Mouse (Mus musculus) hindbrain, embryonic 11.5 days (tissue): ENCODE measurements at regions not wholly inside any gene's neighbourhood (a gene's known extent, or its start where the extent isn't known, plus 50 kb on each side); places are given as distances from the start of the nearest gene placed in this dataset.

ENCODE experiments used
- ATAC-seq: fragments of 200-750 bp; cut with Nextera tagmentation; 2 replicates; pipeline ENCODE4 v1.8.0; 2017; ENCODE audit warnings: mild to moderate bottlenecking, moderate TSS enrichment, moderate library complexity; ENCODE audit not compliant: low FRiP score
- DNase-seq: peaks from one replicate; pipeline ENCODE4 v3.0.0-alpha.2; 2015; ENCODE audit warnings: low spot score
- H3K27ac ChIP-seq: fragments of 300-500 bp; sonication (generic); 2 replicates; pipeline ENCODE4 v1.5.1; 2014; ENCODE audit warnings: mild to moderate bottlenecking, low read depth, low read length
- H3K27me3 ChIP-seq: fragments of 300-500 bp; sonication (generic); 2 replicates; pipeline ENCODE4 v1.6.1; 2014; ENCODE audit warnings: mild to moderate bottlenecking, low read length, moderate library complexity, mixed read lengths; ENCODE audit not compliant: control insufficient read depth, insufficient read depth
- H3K36me3 ChIP-seq: fragments of 300-500 bp; sonication (generic); 2 replicates; pipeline ENCODE4 v1.6.1; 2014; ENCODE audit warnings: mild to moderate bottlenecking, low read length, moderate library complexity, mixed read lengths; ENCODE audit not compliant: control insufficient read depth, insufficient read depth
- H3K4me1 ChIP-seq: fragments of 300-500 bp; sonication (generic); replicated peaks from 2 replicates; pipeline ENCODE4 v1.6.1; 2014; ENCODE audit warnings: low read length, mixed read lengths; ENCODE audit not compliant: control insufficient read depth, insufficient read depth
- H3K4me2 ChIP-seq: fragments of 300-500 bp; sonication (generic); replicated peaks from 2 replicates; pipeline ENCODE4 v1.6.1; 2014; ENCODE audit warnings: mild to moderate bottlenecking, low read depth, low read length
- H3K4me3 ChIP-seq: fragments of 300-500 bp; sonication (generic); 2 replicates; pipeline ENCODE4 v1.5.1; 2014; ENCODE audit warnings: low read depth, low read length
- H3K9ac ChIP-seq: fragments of 300-500 bp; sonication (generic); 2 replicates; pipeline ENCODE4 v1.6.1; 2014; ENCODE audit warnings: low read depth, low read length
- H3K9me3 ChIP-seq: fragments of 300-500 bp; sonication (generic); 2 replicates; pipeline ENCODE4 v1.6.1; 2016; ENCODE audit warnings: low read length; ENCODE audit not compliant: control insufficient read depth
- WGBS: fragments of 180-500 bp; shearing (Covaris S2); extraction: QIAGEN DNeasy Blood & Tissue Kit; methylation state at CpG from one replicate; pipeline ENCODE4 v1.1.7; 2014; 5-methylcytosine and 5-hydroxymethylcytosine counted together

DNA sequence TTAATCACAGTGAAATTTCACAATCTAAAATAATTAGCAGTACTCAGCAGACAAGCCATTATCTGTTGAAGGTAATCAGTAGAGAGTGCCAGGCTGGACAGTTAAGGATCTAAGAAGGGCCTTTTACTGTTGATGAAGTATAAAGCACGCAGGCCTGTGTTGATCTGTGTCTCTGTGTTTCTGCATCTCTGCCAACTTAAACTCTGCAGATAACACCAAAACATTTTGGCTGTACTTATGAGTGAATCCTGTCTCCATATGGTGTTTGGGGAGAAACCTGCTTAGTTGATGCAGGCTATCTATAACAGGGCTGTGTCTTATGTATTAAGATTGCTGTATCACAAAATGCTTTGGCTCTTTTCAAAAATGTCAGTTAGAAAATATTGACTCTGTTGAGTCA, 482.8 kb upstream of the Adamts9 start:
- H3K27me3 ChIP-seq: no peaks in the 10 kb centered on the region
- H3K9ac ChIP-seq: no peak overlapping the region
- ATAC-seq: no peak
- H3K4me2 ChIP-seq: no peak overlapping the region
- no peaks in the 10 kb centered on the region for H3K36me3 ChIP-seq
- DNase-seq: no peak
- WGBS: 80% methylated on average over 1 of the region's 1 CpGs
- no peak overlapping the region for H3K4me3 ChIP-seq
- H3K9me3 ChIP-seq: no peaks in the 10 kb centered on the region
- no peaks in the 10 kb centered on the region for H3K4me1 ChIP-seq
- no peak overlapping the region for H3K27ac ChIP-seq

DNA sequence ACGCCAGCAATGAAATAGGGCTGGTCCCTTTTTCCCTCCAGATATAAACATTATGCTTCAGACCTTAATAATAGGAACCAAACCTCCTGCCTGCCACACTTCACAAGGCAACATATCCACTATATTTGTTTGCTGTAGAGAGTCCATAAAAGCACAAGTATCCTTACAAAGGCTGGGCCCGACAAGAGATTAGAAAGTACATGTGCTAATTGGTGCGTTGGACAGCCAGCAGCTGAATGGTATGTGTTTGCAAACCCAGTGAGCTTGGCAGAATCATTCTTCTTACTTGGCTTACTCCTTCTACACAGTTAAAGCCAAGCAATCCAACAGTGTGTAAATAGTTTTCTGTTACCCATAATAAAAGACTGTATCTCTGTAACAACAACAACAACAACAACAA, 479.6 kb upstream of the Adamts9 start:
- WGBS: 86% methylated on average over 3 of the region's 3 CpGs
- no peak for DNase-seq
- no peaks in the 10 kb centered on the region for H3K36me3 ChIP-seq
- no peak overlapping the region for H3K4me2 ChIP-seq
- no peaks in the 10 kb centered on the region for H3K9me3 ChIP-seq
- H3K4me3 ChIP-seq: no peak overlapping the region
- no peak for ATAC-seq
- no peaks in the 10 kb centered on the region for H3K4me1 ChIP-seq
- no peak overlapping the region for H3K9ac ChIP-seq
- no peak overlapping the region for H3K27ac ChIP-seq
- H3K27me3 ChIP-seq: no peaks in the 10 kb centered on the region

DNA sequence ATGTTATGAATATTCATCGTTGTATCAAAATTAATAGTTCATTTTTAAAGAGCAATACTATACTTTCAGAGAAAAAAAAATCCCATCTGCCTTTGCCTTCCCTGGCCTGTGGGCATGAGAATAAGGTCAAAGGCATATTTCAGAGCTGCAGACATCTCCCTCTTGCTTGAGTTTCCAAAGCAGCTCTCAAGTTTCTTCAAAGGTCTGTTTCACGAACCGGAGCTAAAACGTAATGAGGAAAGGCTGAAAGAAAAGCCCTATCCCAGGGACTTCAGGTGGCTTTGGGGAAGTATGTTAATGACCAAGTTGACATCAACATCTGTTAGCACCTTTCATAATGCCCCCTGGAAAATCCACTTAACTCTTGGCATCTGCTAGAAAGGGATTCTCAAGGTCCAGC, 479.0 kb upstream of the Adamts9 start:
- no peaks in the 10 kb centered on the region for H3K9me3 ChIP-seq
- H3K36me3 ChIP-seq: no peaks in the 10 kb centered on the region
- no peak for ATAC-seq
- no peak overlapping the region for H3K27ac ChIP-seq
- H3K4me2 ChIP-seq: no peak overlapping the region
- H3K9ac ChIP-seq: no peak overlapping the region
- DNase-seq: no peak
- no peaks in the 10 kb centered on the region for H3K27me3 ChIP-seq
- 68% methylated on average over 4 of the region's 4 CpGs for WGBS
- H3K4me1 ChIP-seq: no peaks in the 10 kb centered on the region
- no peak overlapping the region for H3K4me3 ChIP-seq

DNA sequence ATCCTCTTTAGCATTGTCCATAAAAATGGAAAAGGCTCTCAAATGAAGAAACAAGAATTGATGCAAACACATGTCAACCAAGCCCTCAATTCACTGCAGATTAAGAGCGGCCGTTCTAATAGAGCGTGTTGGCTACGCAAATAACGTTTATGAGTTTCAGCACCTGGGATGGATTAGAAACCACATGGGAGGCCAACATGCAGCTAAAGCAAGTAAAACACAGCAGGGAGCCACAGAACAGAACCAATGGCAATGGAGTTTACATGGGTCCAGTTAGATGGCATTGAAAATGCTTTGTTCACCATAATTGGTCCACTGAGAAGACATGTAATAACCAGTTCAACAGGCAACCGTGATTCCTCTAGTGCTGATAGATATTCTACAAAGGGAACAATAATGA, 474.3 kb upstream of the Adamts9 start:
- Histone ChIP-seq H3K4me1 (no peaks in the 10 kb centered on the region), H3K27ac (no peak overlapping the region), H3K27me3 (no peaks in the 10 kb centered on the region), H3K4me3 (no peak overlapping the region), H3K36me3 (no peaks in the 10 kb centered on the region), H3K9ac (no peak overlapping the region), H3K4me2 (no peak overlapping the region), H3K9me3 (no peaks in the 10 kb centered on the region)
- ATAC-seq (no peak), DNase-seq (no peak)
- 90% methylated on average over 6 of the region's 6 CpGs for WGBS

DNA sequence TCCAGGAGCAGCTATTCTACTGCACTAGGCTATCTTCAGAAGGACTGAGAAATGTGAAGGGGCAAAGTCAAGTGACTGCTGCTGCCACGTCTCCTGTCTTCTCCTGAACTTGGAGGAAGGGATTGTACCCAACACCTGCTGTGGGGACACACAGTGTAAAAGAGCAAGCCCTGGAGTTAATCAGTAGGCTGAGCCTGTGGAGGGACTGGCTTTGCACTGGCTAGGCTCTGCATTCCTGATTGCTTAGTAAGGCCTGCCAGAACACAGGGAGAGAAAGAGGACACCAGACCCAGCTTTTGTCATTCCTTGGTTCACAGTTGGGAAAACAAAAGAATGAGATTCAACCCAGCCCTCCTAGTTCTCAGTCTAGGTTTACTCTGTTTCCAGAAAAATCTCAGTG, 472.7 kb upstream of the Adamts9 start:
- ATAC-seq: no peak
- no peaks in the 10 kb centered on the region for H3K4me1 ChIP-seq
- no peak for DNase-seq
- no peak overlapping the region for H3K4me2 ChIP-seq
- 24% methylated on average over 1 of the region's 1 CpGs for WGBS
- no peak overlapping the region for H3K27ac ChIP-seq
- no peaks in the 10 kb centered on the region for H3K9me3 ChIP-seq
- H3K4me3 ChIP-seq: no peak overlapping the region
- no peak overlapping the region for H3K9ac ChIP-seq
- no peaks in the 10 kb centered on the region for H3K27me3 ChIP-seq
- H3K36me3 ChIP-seq: no peaks in the 10 kb centered on the region

DNA sequence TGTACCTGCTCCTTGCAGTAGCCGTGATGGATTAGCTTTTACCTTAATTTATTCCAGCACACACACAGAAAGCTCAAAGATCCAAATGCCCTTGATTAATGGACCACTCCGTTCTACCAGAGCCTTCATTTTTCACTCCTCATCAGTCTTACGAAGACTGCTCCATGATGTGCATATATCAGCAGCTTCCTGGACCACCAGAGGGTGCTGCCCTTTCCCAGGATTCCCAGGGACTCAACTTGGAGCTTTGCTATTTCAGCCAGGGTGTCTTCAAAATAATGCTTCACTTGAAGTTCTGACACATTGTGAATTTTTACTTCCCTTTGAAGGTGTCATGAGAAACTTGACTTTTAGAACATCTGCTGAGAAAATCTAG, 467.8 kb upstream of the Adamts9 start:
- Histone ChIP-seq H3K36me3 (no peaks in the 10 kb centered on the region), H3K4me1 (no peaks in the 10 kb centered on the region), H3K4me2 (no peak overlapping the region), H3K9ac (no peak overlapping the region), H3K9me3 (no peaks in the 10 kb centered on the region), H3K4me3 (no peak overlapping the region), H3K27me3 (no peaks in the 10 kb centered on the region), H3K27ac (no peak overlapping the region)
- no peak for DNase-seq
- ATAC-seq: no peak
- 59% methylated on average over 3 of the region's 3 CpGs for WGBS

DNA sequence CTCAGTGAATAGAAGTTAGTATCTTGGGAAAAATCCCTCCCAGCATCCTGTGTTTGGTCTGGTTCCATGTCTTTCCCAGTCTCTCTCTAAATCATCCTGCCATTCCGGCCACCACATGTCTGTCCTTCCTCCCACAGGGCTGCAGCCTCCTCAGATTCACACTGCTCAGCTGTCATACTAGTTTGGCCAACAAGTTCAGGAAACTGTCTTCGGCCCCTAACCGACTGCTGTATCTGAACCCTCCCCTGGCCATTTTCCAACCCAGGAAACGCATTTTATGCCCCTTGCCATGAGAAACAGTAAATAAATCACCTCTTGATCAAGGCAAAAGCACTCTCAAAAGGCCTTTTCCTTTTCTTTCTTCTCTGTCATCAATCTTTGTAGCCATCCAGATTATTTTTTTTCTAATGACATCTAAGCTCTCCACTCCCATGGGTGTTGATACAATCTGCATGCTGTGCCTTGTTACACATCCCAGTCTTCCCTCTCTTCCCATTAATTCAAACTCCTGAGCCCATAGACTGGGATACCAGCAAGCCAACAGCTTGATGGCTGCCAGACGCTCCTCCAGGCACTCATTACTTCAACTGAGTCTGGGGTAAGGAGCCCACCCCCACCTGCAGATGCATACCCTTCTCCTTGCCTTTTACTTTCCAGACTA, 467.3 kb upstream of the Adamts9 start:
- 63% methylated on average over 5 of the region's 5 CpGs for WGBS
- ATAC-seq: no peak
- Histone ChIP-seq H3K9ac (no peak overlapping the region), H3K27me3 (no peaks in the 10 kb centered on the region), H3K4me2 (no peak overlapping the region), H3K4me3 (no peak overlapping the region), H3K4me1 (no peaks in the 10 kb centered on the region), H3K36me3 (no peaks in the 10 kb centered on the region), H3K27ac (no peak overlapping the region), H3K9me3 (no peaks in the 10 kb centered on the region)
- DNase-seq: no peak

DNA sequence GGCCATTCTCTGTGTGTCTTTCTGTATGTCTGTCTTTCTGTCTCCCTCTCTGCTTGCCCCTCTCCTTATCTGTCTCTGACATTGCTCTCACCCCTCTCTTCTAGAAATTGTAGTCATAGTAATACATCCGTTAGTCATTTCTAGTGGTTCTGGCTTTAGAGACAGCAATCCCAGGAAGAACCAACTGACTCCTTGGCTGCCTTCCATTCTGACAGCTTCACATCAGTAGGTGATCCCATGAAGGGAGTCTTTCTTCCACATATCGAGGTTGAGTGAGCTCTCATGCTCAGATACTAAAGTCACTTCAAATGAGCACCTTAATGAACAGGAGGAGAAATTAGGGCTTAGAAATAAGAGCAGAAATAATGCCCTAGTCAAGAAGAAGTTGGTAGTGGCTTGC, 455.3 kb upstream of the Adamts9 start:
- ATAC-seq (no peak), DNase-seq (no peak)
- H3K9me3 ChIP-seq: no peaks in the 10 kb centered on the region
- H3K4me2 ChIP-seq: no peak overlapping the region
- H3K4me3 ChIP-seq: no peak overlapping the region
- H3K9ac ChIP-seq: no peak overlapping the region
- no peaks in the 10 kb centered on the region for H3K36me3 ChIP-seq
- WGBS: 83% methylated on average over 2 of the region's 2 CpGs
- H3K27me3 ChIP-seq: no peaks in the 10 kb centered on the region
- no peak overlapping the region for H3K27ac ChIP-seq
- H3K4me1 ChIP-seq: no peaks in the 10 kb centered on the region

DNA sequence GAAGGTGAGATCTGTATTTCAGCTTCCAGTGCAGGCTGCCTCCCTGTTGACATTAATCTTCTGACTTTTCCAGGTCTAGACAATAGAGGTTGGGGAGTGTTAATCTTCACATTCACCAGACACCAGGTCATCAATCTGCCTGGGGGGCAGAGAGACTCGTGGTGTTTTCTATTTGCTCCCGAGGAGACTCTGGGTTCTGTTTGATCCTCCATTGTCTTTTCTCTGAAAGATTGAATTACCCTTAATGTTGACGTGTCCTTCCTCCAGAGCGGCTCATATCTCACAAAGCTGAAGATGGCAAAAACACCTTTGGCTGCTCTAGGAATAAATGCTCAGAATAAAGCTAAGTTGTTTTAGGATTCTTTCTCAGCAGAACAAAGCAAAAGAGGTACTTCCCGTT, 453.8 kb upstream of the Adamts9 start:
- 38% methylated on average over 5 of the region's 5 CpGs for WGBS
- ATAC-seq: no peak
- H3K4me3 ChIP-seq: no peak overlapping the region
- H3K27me3 ChIP-seq: no peaks in the 10 kb centered on the region
- H3K4me1 ChIP-seq: no peaks in the 10 kb centered on the region
- no peaks in the 10 kb centered on the region for H3K36me3 ChIP-seq
- H3K27ac ChIP-seq: no peak overlapping the region
- no peak overlapping the region for H3K9ac ChIP-seq
- H3K4me2 ChIP-seq: no peak overlapping the region
- DNase-seq: no peak
- H3K9me3 ChIP-seq: no peaks in the 10 kb centered on the region
